Mouse (Mus musculus) thymus, postnatal 10 days (tissue): Measurements from ENCODE around the gene Slbp.
A peak's percentile ranks its signal among the peaks of the same experiment; 100 is the strongest.

Experiments used
- DNase-seq, 2 experiments: peaks; one replicate each; pipeline ENCODE4 v3.0.0; 2021; ENCODE audit warnings: low spot score in 2 of 2

Slbp gene

GRCm38 (mm10) chr5:33681044-33681443 lies 28.7 kb upstream of the Slbp start:
- no peak for DNase-seq

- no peak for DNase-seq
These were observed 25.9 kb upstream of the Slbp start for GRCm38 (mm10) chr5:33678244-33678643.

GRCm38 (mm10) chr5:33675964-33676363 lies 23.6 kb upstream of the Slbp start:
- peak in 1 of 2 experiments; percentile 40 for DNase-seq

- DNase-seq, result no peak
These were observed 22.1 kb upstream of the Slbp start for GRCm38 (mm10) chr5:33674439-33674838.

GRCm38 (mm10) chr5:33671659-33672058 lies 19.3 kb upstream of the Slbp start:
- no peak for DNase-seq

GRCm38 (mm10) chr5:33668223-33668622 lies 15.8 kb upstream of the Slbp start:
- DNase-seq, result peak in 1 of 2 experiments; percentile 57

GRCm38 (mm10) chr5:33658664-33659050 lies 6.3 kb upstream of the Slbp start:
- no peak for DNase-seq

- peak; percentile 93 to 97 for DNase-seq
These were observed 5.7 kb upstream of the Slbp start, which contains the start of the genes Tacc3 and Tmem129 for GRCm38 (mm10) chr5:33657787-33658663. Gene Tacc3 (plus strand): TSS chr5:33658128. Gene Tmem129 (minus strand): TSS chr5:33658416.

GRCm38 (mm10) chr5:33657251-33657786 lies 4.9 kb upstream of the Slbp start:
- DNase-seq, result peak in 1 of 2 experiments; percentile 64

GRCm38 (mm10) chr5:33656739-33657138 lies 4.4 kb upstream of the Slbp start:
- DNase-seq, result no peak

GRCm38 (mm10) chr5:33655251-33655840 lies 3.0 kb upstream of the Slbp start:
- DNase-seq, result no peak

- DNase-seq, result no peak
These were observed 2.0 kb upstream of the Slbp start for GRCm38 (mm10) chr5:33654424-33654823.

GRCm38 (mm10) chr5:33652783-33653173 lies 404 bp upstream of the Slbp start:
- no peak for DNase-seq

- no peak for DNase-seq
These were observed 843 bp downstream of the Slbp start for GRCm38 (mm10) chr5:33651541-33651920.

- DNase-seq, result no peak
These were observed 1.4 kb downstream of the Slbp start for GRCm38 (mm10) chr5:33651017-33651416.

- DNase-seq, result peak in 1 of 2 experiments; percentile 63
These were observed 11.7 kb downstream of the Slbp start for GRCm38 (mm10) chr5:33640652-33641051.

- DNase-seq, result no peak
These were observed 13.5 kb downstream of the Slbp start for GRCm38 (mm10) chr5:33638826-33639225.

GRCm38 (mm10) chr5:33637606-33638350 lies 14.6 kb downstream of the Slbp start:
- DNase-seq, result no peak

GRCm38 (mm10) chr5:33635361-33635760 lies 17.0 kb downstream of the Slbp start:
- DNase-seq, result no peak

GRCm38 (mm10) chr5:33632526-33632925 lies 19.8 kb downstream of the Slbp start:
- DNase-seq, result no peak

GRCm38 (mm10) chr5:33630615-33631014 lies 21.8 kb downstream of the Slbp start:
- DNase-seq, result no peak

- DNase-seq, result peak; percentile 33 to 50
These were observed 22.3 kb downstream of the Slbp start for GRCm38 (mm10) chr5:33630061-33630460.
